Mouse (Mus musculus) hindbrain, postnatal 0 days (tissue): ENCODE measurements around the gene Casd1. TPM values are rescaled to one million over a fixed set of nuclear protein-coding genes. Genes with fewer than 3 reads are reported as not detected.

Experiments used
- ATAC-seq: fragments of 200-750 bp; cut with Nextera tagmentation; 2 replicates; pipeline ENCODE4 v1.8.0; 2017; ENCODE audit warnings: mild to moderate bottlenecking, moderate TSS enrichment, moderate library complexity
- DNase-seq: peaks from one replicate; pipeline ENCODE4 v3.0.0-alpha.2; 2015; ENCODE audit warnings: low spot score
- H3K27ac ChIP-seq: fragments of 300-500 bp; sonication (generic); 2 replicates; pipeline ENCODE4 v1.5.1; 2014; ENCODE audit warnings: mild to moderate bottlenecking
- H3K27me3 ChIP-seq: fragments of 300-500 bp; sonication (generic); 2 replicates; pipeline ENCODE4 v1.6.1; 2014; ENCODE audit warnings: low read length, mixed read lengths; ENCODE audit not compliant: insufficient read depth
- H3K36me3 ChIP-seq: fragments of 300-500 bp; sonication (generic); 2 replicates; pipeline ENCODE4 v1.6.1; 2014; ENCODE audit warnings: low read length, mixed read lengths; ENCODE audit not compliant: insufficient read depth
- H3K4me1 ChIP-seq: fragments of 300-500 bp; sonication (generic); 2 replicates; pipeline ENCODE4 v1.6.1; 2014; ENCODE audit warnings: antibody characterized with exemption, low read length, mixed read lengths; ENCODE audit not compliant: insufficient read depth
- H3K4me2 ChIP-seq: fragments of 300-500 bp; sonication (generic); 2 replicates; pipeline ENCODE4 v1.6.1; 2014; ENCODE audit warnings: low read depth, mild to moderate bottlenecking, low read length, moderate library complexity, mixed read lengths
- H3K4me3 ChIP-seq: fragments of 300-500 bp; sonication (generic); 2 replicates; pipeline ENCODE4 v1.5.1; 2014; ENCODE audit warnings: low read length
- H3K9ac ChIP-seq: fragments of 300-500 bp; sonication (generic); replicated peaks from 2 replicates; pipeline ENCODE4 v1.6.1; 2014; ENCODE audit warnings: mild to moderate bottlenecking, low read length, moderate library complexity, mixed read lengths
- H3K9me3 ChIP-seq: fragments of 300-500 bp; sonication (generic); 2 replicates; pipeline ENCODE4 v1.6.1; 2016; ENCODE audit warnings: low read length, mixed read lengths
- CTCF ChIP-seq: IDR thresholded peaks from 2 replicates; pipeline ENCODE4 v1.5.1; 2016; ENCODE audit warnings: antibody characterized with exemption, control low read depth, low read depth
- WGBS: fragments of 180-500 bp; shearing (Covaris S2); extraction: QIAGEN DNeasy Blood & Tissue Kit; methylation state at CpG from one replicate; pipeline ENCODE4 v1.1.7; 2014; 5-methylcytosine and 5-hydroxymethylcytosine counted together
- polyA plus RNA-seq: library from polyadenylated mRNA; unstranded; fragments of >200 nt; fragmentation: Nextera tagmentation; extraction: Ambion mirVana; gene quantifications from 2 replicates; pipeline ENCODE4 v1.2.1, GENCODE M21; 2015
- total RNA-seq: library from RNA; depleted of rRNA; stranded (reverse); fragments of >200 nt; gene quantifications from 2 replicates; pipeline ENCODE4 v1.2.3, GENCODE M21; 2014

Gene Casd1
- total and polyA plus RNA-seq, 2 experiments from 2014 or later: 40.2 to 68.9 TPM

DNA sequence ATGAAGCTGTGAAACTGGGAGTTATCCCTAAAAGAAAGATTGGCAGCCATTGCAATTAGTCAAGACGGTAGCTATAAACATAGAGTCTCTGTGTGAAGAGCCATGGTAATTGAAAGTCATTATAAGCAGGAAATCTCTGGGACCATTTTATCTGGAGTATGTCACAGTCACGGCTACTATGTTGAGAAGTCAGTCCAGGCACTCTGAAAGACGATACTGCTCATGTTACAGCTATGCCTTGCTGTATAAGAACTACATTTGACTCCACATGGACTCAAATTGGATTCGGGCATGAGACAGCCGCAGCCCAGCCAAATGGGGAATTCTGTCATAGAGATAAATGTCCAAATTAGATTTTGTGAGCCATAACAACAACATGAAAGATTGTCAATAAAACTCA lies 37.2 kb upstream of the Casd1 start:
- Histone ChIP-seq H3K4me1 (no peaks in the 10 kb centered on the region), H3K4me3 (no peak overlapping the region), H3K36me3 (no peaks in the 10 kb centered on the region), H3K9ac (no peak overlapping the region), H3K4me2 (no peak overlapping the region), H3K9me3 (no peaks in the 10 kb centered on the region), H3K27me3 (no peaks in the 10 kb centered on the region), H3K27ac (no peak overlapping the region)
- ATAC-seq (no peak), DNase-seq (no peak)
- TF ChIP-seq CTCF: no peak
- 87% methylated on average over 5 of the region's 5 CpGs for WGBS

DNA sequence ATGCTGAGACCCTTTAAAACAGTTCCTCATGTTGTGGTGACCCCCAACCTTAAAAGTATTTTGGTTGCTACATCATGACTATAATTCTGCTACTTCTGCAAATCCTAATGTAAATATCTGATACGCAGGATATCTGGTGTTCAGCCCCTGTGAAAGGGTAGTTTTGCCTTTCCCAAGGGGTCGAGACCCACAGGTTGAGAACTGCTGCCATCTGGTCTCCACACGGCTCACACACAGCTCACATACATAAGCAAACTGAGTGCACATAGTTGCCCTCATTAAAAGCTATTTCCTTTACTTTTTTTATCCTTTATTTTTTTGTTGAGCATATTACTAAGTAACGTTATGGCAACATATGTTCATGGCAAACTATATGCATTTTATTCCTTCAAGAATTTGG lies 30.2 kb upstream of the Casd1 start:
- Histone ChIP-seq H3K27ac (no peak overlapping the region), H3K4me2 (no peak overlapping the region), H3K9ac (no peak overlapping the region), H3K9me3 (no peaks in the 10 kb centered on the region), H3K4me3 (no peak overlapping the region), H3K36me3 (no peaks in the 10 kb centered on the region), H3K27me3 (no peaks in the 10 kb centered on the region), H3K4me1 (no peaks in the 10 kb centered on the region)
- DNase-seq: no peak
- 77% methylated on average over 4 of the region's 4 CpGs for WGBS
- no peak for TF ChIP-seq CTCF
- ATAC-seq: no peak

DNA sequence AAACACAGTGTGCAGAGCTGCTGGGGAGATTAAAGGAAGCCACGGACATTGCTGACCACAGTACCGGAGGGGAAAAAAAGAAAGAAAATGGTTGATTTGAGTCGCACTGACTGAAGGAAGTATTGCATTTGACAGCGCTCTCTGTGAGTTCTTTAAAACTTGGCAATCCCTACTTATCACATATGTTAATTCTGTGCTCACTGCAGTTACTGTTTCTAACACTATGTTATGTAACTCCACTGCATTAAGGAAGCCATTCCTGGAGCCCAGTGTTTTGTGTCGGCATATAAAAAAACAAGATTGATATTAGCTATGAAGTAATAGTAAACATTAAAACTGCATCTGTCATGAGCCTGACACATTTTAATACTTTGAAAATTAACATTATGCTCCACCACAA lies 22.9 kb upstream of the Casd1 start:
- Histone ChIP-seq H3K36me3 (no peaks in the 10 kb centered on the region), H3K27ac (no peak overlapping the region), H3K9me3 (no peaks in the 10 kb centered on the region), H3K4me2 (no peak overlapping the region), H3K4me3 (no peak overlapping the region), H3K27me3 (no peaks in the 10 kb centered on the region), H3K4me1 (no peaks in the 10 kb centered on the region), H3K9ac (no peak overlapping the region)
- no peak for DNase-seq
- ATAC-seq: no peak
- 74% methylated on average over 5 of the region's 5 CpGs for WGBS
- TF ChIP-seq CTCF: no peak

DNA sequence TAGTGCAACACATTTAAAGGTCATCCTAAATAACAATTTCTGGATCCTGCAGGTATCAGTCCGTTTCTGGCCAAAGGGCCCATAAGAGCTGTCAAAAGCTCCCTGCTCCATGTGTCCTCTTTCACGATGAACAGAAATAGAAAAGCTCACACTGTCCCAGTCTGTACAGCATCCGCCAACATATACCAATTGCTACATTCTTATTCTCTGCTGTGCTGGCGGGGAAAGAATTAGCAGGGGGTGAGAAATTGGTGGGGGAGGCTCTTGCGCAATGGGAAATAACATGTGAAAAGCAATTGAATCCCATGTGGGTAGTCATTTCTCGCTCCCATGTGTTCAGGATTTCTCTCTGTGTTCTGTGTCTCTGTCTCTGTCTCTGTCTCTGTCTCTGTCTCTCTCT lies 22.3 kb upstream of the Casd1 start:
- Histone ChIP-seq H3K4me2 (no peak overlapping the region), H3K4me3 (no peak overlapping the region), H3K4me1 (no peaks in the 10 kb centered on the region), H3K27me3 (no peaks in the 10 kb centered on the region), H3K9ac (no peak overlapping the region), H3K9me3 (no peaks in the 10 kb centered on the region), H3K36me3 (no peaks in the 10 kb centered on the region), H3K27ac (no peak overlapping the region)
- 81% methylated on average over 6 of the region's 6 CpGs for WGBS
- ATAC-seq: no peak
- DNase-seq: no peak
- TF ChIP-seq CTCF: no peak

DNA sequence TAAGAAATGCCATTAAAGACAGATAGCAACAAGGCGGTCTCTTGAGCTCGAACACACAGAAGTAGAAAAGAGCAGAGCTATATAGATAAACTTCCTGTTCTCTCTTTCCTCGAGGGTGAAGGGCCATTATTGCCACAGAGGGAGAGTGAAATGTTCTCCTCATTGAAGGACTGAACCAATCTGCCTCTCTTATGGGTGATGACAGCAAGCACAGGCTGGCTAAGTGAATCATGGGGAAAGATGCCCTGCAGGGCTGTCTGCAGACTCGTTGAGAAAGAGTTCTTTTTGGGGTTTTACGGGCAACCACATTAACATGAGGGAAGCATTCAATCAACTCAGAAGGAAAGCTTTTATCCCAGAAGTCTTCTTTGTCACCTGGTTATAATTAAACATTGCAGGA lies 21.0 kb upstream of the Casd1 start:
- Histone ChIP-seq H3K9ac (no peak overlapping the region), H3K27me3 (no peaks in the 10 kb centered on the region), H3K9me3 (no peaks in the 10 kb centered on the region), H3K4me1 (no peaks in the 10 kb centered on the region), H3K27ac (no peak overlapping the region), H3K4me3 (no peak overlapping the region), H3K4me2 (no peak overlapping the region), H3K36me3 (no peaks in the 10 kb centered on the region)
- TF ChIP-seq CTCF: no peak
- 67% methylated on average over 5 of the region's 5 CpGs for WGBS
- no peak for ATAC-seq
- DNase-seq: no peak

DNA sequence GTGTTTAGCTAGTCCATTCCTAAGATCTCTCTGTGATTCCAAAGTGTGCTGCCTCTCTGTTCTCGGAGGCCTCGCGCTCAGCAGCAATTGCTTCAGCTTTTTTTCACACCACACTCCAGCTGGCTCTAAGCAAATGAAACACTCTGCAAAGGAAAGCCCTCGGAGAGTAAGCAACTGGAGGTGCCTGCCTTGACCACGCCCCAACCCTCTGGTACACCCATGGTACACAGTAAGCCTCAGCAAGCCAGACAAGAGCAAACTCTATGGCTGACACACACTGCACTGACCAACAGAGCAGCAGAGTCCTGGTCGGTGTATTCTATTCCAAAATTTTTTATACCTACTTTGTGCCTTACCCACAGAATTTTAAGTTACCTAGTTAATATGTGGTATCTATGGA lies 17.2 kb upstream of the Casd1 start:
- ATAC-seq: no peak
- no peak overlapping the region for H3K4me3 ChIP-seq
- no peaks in the 10 kb centered on the region for H3K27me3 ChIP-seq
- no peaks in the 10 kb centered on the region for H3K36me3 ChIP-seq
- 41% methylated on average over 6 of the region's 6 CpGs for WGBS
- no peak for TF ChIP-seq CTCF
- H3K4me1 ChIP-seq: no peaks in the 10 kb centered on the region
- H3K9me3 ChIP-seq: no peaks in the 10 kb centered on the region
- no peak for DNase-seq
- no peak overlapping the region for H3K27ac ChIP-seq
- no peak overlapping the region for H3K9ac ChIP-seq
- H3K4me2 ChIP-seq: no peak overlapping the region

DNA sequence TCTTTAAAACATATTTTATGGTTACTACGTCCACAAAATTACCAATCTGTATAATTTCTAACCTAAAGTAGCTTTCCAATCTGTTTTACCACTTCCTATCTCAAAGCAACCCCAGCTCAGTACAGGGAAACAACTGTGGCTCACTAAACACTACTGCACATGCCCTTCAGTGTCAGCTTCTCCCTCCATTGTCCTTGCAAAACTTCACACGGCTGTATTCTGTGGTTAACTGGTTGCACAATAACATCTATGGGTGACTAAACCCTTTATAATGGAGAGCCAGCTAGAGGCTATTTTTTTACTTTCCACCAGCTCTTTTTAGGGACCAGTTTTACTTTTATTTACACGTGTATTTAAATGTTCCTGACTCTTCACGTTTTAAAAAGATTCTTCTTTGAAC lies 12.7 kb upstream of the Casd1 start:
- Histone ChIP-seq H3K27ac (no peak overlapping the region), H3K4me3 (no peak overlapping the region), H3K36me3 (no peaks in the 10 kb centered on the region), H3K4me1 (no peaks in the 10 kb centered on the region), H3K4me2 (no peak overlapping the region), H3K9ac (no peak overlapping the region), H3K9me3 (no peaks in the 10 kb centered on the region), H3K27me3 (no peaks in the 10 kb centered on the region)
- DNase-seq: no peak
- ATAC-seq: no peak
- no peak for TF ChIP-seq CTCF
- 66% methylated on average over 4 of the region's 4 CpGs for WGBS
